Mouse (Mus musculus) ES-E14 (cell line): ENCODE results near the gene BC037034.

Experiments used
- CHD2 ChIP-seq: IDR thresholded peaks from 2 replicates; pipeline ENCODE4 v1.6.1; 2014; ENCODE audit warnings: mild to moderate bottlenecking, low read depth, low read length, inconsistent platforms
- HCFC1 ChIP-seq: IDR thresholded peaks from 2 replicates; pipeline ENCODE4 v1.6.1; 2012; ENCODE audit warnings: low read length, inconsistent platforms, borderline replicate concordance; ENCODE audit not compliant: insufficient read depth
- MAFK ChIP-seq: IDR thresholded peaks from 2 replicates; pipeline ENCODE4 v1.6.1; 2014; ENCODE audit warnings: mild to moderate bottlenecking, low read depth, low read length, inconsistent platforms; ENCODE audit not compliant: insufficient read depth
- ZC3H11A ChIP-seq: IDR thresholded peaks from 2 replicates; pipeline ENCODE4 v1.6.1; 2012; ENCODE audit warnings: low read depth, mild to moderate bottlenecking, inconsistent platforms, low read length, borderline replicate concordance
- ZNF384 ChIP-seq: IDR thresholded peaks from 2 replicates; pipeline ENCODE4 v1.6.1; 2012; ENCODE audit warnings: low read depth, low read length, inconsistent platforms

- no peak for TF ChIP-seq ZC3H11A
- no peak for TF ChIP-seq MAFK
- TF ChIP-seq CHD2 = no peak
- TF ChIP-seq HCFC1 = no peak
- TF ChIP-seq ZNF384 = no peak
These were observed 35.8 kb downstream of the BC037034 start for GRCm38 (mm10) chr5:138228026-138228425.
